Mouse (Mus musculus) thymus, adult 2 months (tissue): Measurements from ENCODE around the gene Nr2c1. TPM values are rescaled to one million over a fixed set of nuclear protein-coding genes. Genes with fewer than 3 reads are reported as not detected.

Experiments used
- DNase-seq: peaks from one replicate; pipeline ENCODE4 v3.0.0; 2021
- H3K27ac ChIP-seq: fragments of 200-500 bp; 2 replicates; pipeline ENCODE4 v1.5.1; 2012; ENCODE audit warnings: low read length, control low read depth; ENCODE audit not compliant: control insufficient read depth, insufficient read depth
- H3K27me3 ChIP-seq: fragments of 200-500 bp; 2 replicates; pipeline ENCODE4 v1.6.1; 2012; ENCODE audit warnings: mild to moderate bottlenecking, low read length, moderate library complexity, mixed read lengths; ENCODE audit not compliant: control insufficient read depth, insufficient read depth
- H3K36me3 ChIP-seq: fragments of 200-500 bp; 2 replicates; pipeline ENCODE4 v1.6.1; 2012; ENCODE audit warnings: mild to moderate bottlenecking, low read length, moderate library complexity; ENCODE audit not compliant: control insufficient read depth, insufficient read depth
- H3K4me1 ChIP-seq: fragments of 200-500 bp; replicated peaks from 2 replicates; pipeline ENCODE4 v1.6.1; 2012; ENCODE audit warnings: low read length; ENCODE audit not compliant: control insufficient read depth, insufficient read depth
- H3K4me3 ChIP-seq: fragments of 200-500 bp; 2 replicates; pipeline ENCODE4 v1.5.1; 2012; ENCODE audit warnings: mild to moderate bottlenecking, low read length, control low read depth, moderate library complexity; ENCODE audit not compliant: control insufficient read depth, insufficient read depth
- CTCF ChIP-seq: fragments of 200-500 bp; IDR thresholded peaks from 2 replicates; pipeline ENCODE4 v1.5.1; 2012; ENCODE audit warnings: mild to moderate bottlenecking, control low read depth, low read length, moderate library complexity, borderline replicate concordance; ENCODE audit not compliant: control insufficient read depth, poor library complexity, insufficient read depth; ENCODE audit errors: extremely low read depth
- POLR2A ChIP-seq: fragments of 200-500 bp; IDR thresholded peaks from 2 replicates; pipeline ENCODE4 v1.6.1; 2012; ENCODE audit warnings: mild to moderate bottlenecking, low read length, control low read depth, moderate library complexity; ENCODE audit not compliant: control insufficient read depth, poor library complexity, insufficient read depth; ENCODE audit errors: extremely low read depth
- WGBS: fragments of 180-500 bp; shearing (Covaris S2); methylation state at CpG from one replicate; pipeline ENCODE4 v1.1.7; 2018; 5-methylcytosine and 5-hydroxymethylcytosine counted together
- polyA plus RNA-seq: library from polyadenylated mRNA; depleted of rRNA; stranded (reverse); fragments of >200 nt; gene quantifications from 2 replicates; pipeline ENCODE4 v1.2.3, GENCODE M21; 2012

The Nr2c1 gene
- polyA plus RNA-seq, 1 experiment: 3.3 TPM

DNA sequence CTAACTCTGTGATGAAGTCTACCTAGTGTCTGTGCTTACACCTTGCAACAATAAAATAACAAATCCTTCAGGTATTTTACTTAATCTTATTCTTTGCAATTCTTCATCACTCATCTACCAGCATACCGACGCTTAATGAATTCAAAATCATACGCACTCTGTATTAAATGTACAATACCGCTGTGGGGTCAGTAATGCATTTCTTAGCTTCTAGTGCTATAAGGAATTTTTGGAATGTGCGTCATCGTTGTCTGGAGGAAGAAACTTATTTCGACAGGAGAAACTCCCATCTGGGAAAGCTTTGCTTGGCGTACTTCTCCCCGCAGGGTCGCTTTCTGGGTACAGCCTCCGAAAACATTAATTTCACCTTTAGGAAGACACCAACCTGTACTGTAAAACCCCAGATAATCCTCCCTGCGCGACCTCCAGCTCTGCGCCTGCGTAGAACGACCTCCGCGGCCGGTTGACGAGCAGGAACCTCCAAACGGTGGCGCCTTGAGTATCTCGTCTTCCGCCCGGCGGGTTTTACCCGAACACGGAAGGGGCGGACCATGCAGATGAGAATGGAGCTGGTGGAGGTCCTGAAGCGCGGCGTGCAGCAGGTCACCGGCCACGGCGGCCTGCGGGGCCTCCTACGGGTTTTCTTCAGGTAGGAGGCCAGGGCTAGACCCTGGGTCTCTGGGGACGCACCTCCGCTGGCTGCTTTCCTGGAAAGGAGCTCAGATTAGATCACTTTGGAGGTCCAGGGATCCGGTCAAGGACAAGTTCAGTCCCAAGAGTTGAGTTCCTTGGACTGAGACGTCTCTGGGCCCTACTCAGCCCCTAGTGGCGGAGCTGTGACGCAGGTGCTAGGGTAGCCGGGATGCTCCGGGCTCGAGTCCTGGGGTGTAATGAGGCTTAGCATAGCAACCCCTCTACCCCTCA is 50.9 kb downstream of the Nr2c1 start, which contains the start of gene Ndufa12:
Gene Ndufa12 (plus strand): TSS at position 239 of the 924 bp plus-strand sequence.
- H3K27ac ChIP-seq: peak within 1 kb of the TSS; percentile 36; the same call in 1 of the 2 replicates
- no peaks in the 10 kb centered on the region for H3K27me3 ChIP-seq
- WGBS: under 1% methylated on average over 46 of the region's 46 CpGs
- TF ChIP-seq POLR2A (peak; percentile 70; the same call in 1 of the 2 replicates), CTCF (peak; percentile 74)
- peaks cover 3% of the 10 kb centered on the region for H3K4me1 ChIP-seq
- peaks cover 3% of the 10 kb centered on the region for H3K36me3 ChIP-seq
- peak; percentile 96 for DNase-seq
- peak within 1 kb of the TSS; percentile 83 for H3K4me3 ChIP-seq

DNA sequence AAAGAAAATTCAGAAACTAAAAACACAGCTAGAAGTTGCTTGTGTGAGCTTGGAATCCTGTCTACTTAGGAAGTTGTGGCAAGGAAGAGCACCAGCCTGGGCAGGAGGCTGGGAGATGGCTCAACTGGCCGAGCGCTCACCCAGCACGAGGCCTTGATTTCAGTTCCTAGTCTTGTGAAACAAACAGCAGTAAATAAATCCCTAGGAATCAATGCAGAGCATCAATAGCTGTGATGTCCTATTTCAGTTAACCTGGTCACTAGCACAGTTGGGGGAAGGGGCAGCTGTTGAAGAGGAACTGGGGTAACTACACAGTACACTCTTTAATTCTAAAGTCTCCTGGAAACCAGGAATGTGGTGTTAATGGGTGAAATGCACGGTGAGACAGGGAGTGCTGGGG is 57.1 kb downstream of the Nr2c1 start:
- TF ChIP-seq POLR2A (no peak), CTCF (no peak)
- H3K27me3 ChIP-seq: no peaks in the 10 kb centered on the region
- no peak overlapping the region for H3K4me3 ChIP-seq
- 98% methylated on average over 4 of the region's 4 CpGs for WGBS
- no peak for DNase-seq
- H3K36me3 ChIP-seq: peaks cover 21% of the 10 kb centered on the region
- H3K4me1 ChIP-seq: no peaks in the 10 kb centered on the region
- no peak overlapping the region for H3K27ac ChIP-seq

GRCm38 (mm10) chr10:94210718-94211618 is 63.1 kb downstream of the Nr2c1 start:
- Histone ChIP-seq H3K27ac (no peak overlapping the region), H3K36me3 (peaks cover 11% of the 10 kb centered on the region), H3K4me1 (no peaks in the 10 kb centered on the region; the same call in 1 of the 2 replicates), H3K27me3 (no peaks in the 10 kb centered on the region), H3K4me3 (no peak overlapping the region)
- 86% methylated on average over 6 of the region's 6 CpGs for WGBS
- TF ChIP-seq POLR2A: no peak
- no peak for TF ChIP-seq CTCF
- no peak for DNase-seq

DNA sequence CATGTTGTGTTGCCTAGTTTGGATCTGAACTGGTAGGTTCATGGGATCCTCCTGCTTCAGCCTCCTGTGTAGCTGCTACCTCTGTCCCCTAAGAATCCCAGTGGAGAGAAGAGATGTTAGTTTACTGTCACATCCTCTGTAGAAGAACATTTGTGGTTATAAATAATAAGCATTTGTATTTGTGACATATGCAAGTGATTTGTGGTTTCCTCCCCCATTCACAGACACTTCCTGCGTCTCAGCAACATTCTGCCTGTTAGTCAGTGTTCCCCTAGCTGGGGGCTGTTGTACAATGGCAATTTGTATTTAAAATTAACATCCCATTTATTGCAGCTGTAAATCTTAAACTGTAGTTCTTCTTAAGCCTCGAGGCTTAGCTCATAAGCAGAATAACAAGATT is 63.9 kb downstream of the Nr2c1 start:
- no peak for TF ChIP-seq POLR2A
- TF ChIP-seq CTCF: no peak
- H3K36me3 ChIP-seq: peaks cover 10% of the 10 kb centered on the region
- H3K27me3 ChIP-seq: no peaks in the 10 kb centered on the region
- H3K4me1 ChIP-seq: no peaks in the 10 kb centered on the region; the same call in 1 of the 2 replicates
- DNase-seq: no peak
- WGBS: 17% methylated on average over 2 of the region's 2 CpGs
- H3K4me3 ChIP-seq: no peak overlapping the region
- no peak overlapping the region for H3K27ac ChIP-seq

- Histone ChIP-seq H3K27ac (no peak overlapping the region), H3K4me1 (no peaks in the 10 kb centered on the region), H3K36me3 (peaks cover 5% of the 10 kb centered on the region; the same call in 1 of the 2 replicates), H3K4me3 (no peak overlapping the region), H3K27me3 (no peaks in the 10 kb centered on the region)
- 84% methylated on average over 6 of the region's 6 CpGs for WGBS
- TF ChIP-seq CTCF (no peak), POLR2A (no peak)
- peak; percentile 37 for DNase-seq
These were observed 77.4 kb downstream of the Nr2c1 start for GRCm38 (mm10) chr10:94225026-94225750.
